Mouse (Mus musculus) heart, postnatal 0 days (tissue): ENCODE measurements at regions not wholly inside any gene's neighbourhood (a gene's known extent, or its start where the extent isn't known, plus 50 kb on each side); places are given as distances from the start of the nearest gene placed in this dataset.

Experiments used
- CTCF ChIP-seq: IDR thresholded peaks from 2 replicates; pipeline ENCODE4 v1.5.1; 2016; ENCODE audit warnings: antibody characterized with exemption, control low read depth, low read depth
- EP300 ChIP-seq: IDR thresholded peaks from 2 replicates; pipeline ENCODE4 v1.6.1; 2016; ENCODE audit warnings: antibody characterized with exemption, low read depth

DNA sequence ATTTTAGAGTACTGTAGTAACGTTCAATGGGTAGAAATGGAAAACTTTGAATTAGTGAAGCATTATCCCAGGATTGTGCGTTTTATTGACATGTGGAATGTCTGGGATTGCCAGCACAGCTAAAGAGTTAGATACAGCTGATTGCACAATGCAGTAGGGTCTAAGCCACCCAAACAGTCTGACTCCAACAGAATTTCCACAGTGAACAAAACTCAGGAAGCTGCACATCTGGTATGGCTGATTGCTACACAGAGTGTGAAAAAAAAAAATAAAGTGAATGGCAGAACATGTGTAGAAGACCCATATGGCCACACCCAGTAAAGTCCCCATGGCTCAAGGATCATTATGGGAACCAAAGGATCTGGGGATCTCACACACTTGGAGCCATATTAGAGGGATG lies 596.0 kb upstream of the Igfbp3 start:
- TF ChIP-seq EP300 = no peak
- TF ChIP-seq CTCF = no peak
